Mouse (Mus musculus): ENCODE measurements at regions not wholly inside any gene's neighbourhood (a gene's known extent, or its start where the extent isn't known, plus 50 kb on each side); places are given as distances from the start of the nearest gene placed in this dataset.

DNA sequence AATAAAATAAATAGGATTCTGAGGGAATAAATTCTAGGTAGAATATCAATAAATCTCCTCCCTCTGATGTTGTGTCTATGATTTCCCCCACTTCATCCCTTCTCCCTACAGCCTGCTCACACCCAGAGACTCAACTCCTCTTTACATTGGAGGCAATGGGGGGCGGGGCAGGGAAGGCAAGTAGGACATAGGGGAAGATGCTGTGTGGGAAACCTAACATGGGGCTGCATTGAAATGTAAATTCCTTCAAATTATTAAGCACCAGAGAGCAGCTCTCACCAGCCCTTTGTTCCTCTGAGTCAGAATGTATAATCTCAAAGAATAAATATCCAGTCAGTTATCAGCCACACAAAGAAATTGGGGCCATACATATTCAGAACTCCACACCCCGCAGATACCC is 91.6 kb downstream of the Nuf2 start:
- WGBS: 70% methylated on average over 2 of the region's 2 CpGs
- Histone ChIP-seq H3K27me3 (ENCODE audit: control insufficient read depth, insufficient read depth, low read length) (no peaks in the 10 kb centered on the region), H3K36me3 (replicated peaks; ENCODE audit: control insufficient read depth, insufficient read depth, low read depth, low read length) (no peaks in the 10 kb centered on the region), H3K9ac (replicated peaks; ENCODE audit: low read length) (no peak overlapping the region), H3K4me3 (ENCODE audit: low read depth, low read length) (no peak overlapping the region), H3K4me2 (ENCODE audit: low read depth, low read length) (no peak overlapping the region), H3K4me1 (ENCODE audit: control insufficient read depth, insufficient read depth, low read length) (no peaks in the 10 kb centered on the region), H3K9me3 (replicated peaks; ENCODE audit: control insufficient read depth, low read length) (no peaks in the 10 kb centered on the region), H3K27ac (replicated peaks; ENCODE audit: low read depth, low read length) (no peak overlapping the region)
- DNase-seq (ENCODE audit: low spot score) (no peak), ATAC-seq (replicated peaks; ENCODE audit: insufficient number of reproducible peaks, low FRiP score, low TSS enrichment, low read depth) (no peak)

DNA sequence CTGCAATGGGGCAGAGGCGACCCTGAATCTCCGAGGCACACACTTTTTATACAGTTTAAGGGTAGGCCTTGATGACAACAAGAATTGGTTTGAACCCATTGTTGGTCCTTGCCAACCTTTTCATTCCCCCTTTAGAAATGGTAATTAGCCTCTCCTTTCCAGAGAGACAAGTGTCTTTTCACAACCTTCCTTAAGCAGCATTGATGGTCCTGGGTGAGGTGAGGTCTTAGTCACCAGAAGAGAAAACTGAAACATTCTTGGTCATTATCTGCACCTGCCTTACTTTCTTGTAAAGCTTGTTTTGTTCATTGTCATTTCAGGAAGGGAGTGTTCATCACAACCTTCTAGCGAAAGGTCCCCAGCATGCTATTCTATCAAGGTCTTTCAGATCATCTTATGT is 93.3 kb downstream of the Nuf2 start:
- ATAC-seq (replicated peaks; ENCODE audit: insufficient number of reproducible peaks, low FRiP score, low TSS enrichment, low read depth) (no peak), DNase-seq (ENCODE audit: low spot score) (no peak)
- no peaks in the 10 kb centered on the region for H3K9me3 ChIP-seq (replicated peaks; ENCODE audit: control insufficient read depth, low read length)
- no peak overlapping the region for H3K4me2 ChIP-seq (ENCODE audit: low read depth, low read length)
- no peaks in the 10 kb centered on the region for H3K4me1 ChIP-seq (ENCODE audit: control insufficient read depth, insufficient read depth, low read length)
- no peak overlapping the region for H3K9ac ChIP-seq (replicated peaks; ENCODE audit: low read length)
- H3K27me3 ChIP-seq (ENCODE audit: control insufficient read depth, insufficient read depth, low read length): no peaks in the 10 kb centered on the region
- H3K27ac ChIP-seq (replicated peaks; ENCODE audit: low read depth, low read length): no peak overlapping the region
- H3K4me3 ChIP-seq (ENCODE audit: low read depth, low read length): no peak overlapping the region
- WGBS: 80% methylated on average over 3 of the region's 3 CpGs
- H3K36me3 ChIP-seq (replicated peaks; ENCODE audit: control insufficient read depth, insufficient read depth, low read depth, low read length): no peaks in the 10 kb centered on the region

DNA sequence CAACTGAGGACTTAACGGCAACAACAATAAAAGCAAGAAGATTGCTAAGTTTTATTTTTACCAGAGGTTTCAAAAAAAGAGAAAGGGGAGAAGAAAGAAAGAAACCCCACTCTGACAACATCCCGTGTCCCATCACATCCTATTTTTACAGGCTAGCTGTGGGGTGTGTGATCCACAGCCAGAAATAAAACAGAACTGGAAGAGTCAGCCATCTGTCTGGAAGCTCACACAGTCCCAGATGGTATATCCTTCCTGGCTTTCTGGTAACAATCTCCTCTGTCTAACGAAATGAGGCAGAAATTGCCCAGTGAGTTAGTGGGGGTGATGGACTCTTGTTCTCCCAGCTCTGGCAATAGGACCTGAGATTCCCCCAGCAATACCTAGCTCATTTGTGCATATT is 108.9 kb downstream of the Nuf2 start:
- Histone ChIP-seq H3K27me3 (ENCODE audit: control insufficient read depth, insufficient read depth, low read length) (no peaks in the 10 kb centered on the region), H3K9me3 (replicated peaks; ENCODE audit: control insufficient read depth, low read length) (no peaks in the 10 kb centered on the region), H3K4me3 (ENCODE audit: low read depth, low read length) (no peak overlapping the region), H3K27ac (replicated peaks; ENCODE audit: low read depth, low read length) (no peak overlapping the region), H3K36me3 (replicated peaks; ENCODE audit: control insufficient read depth, insufficient read depth, low read depth, low read length) (no peaks in the 10 kb centered on the region), H3K4me1 (ENCODE audit: control insufficient read depth, insufficient read depth, low read length) (no peaks in the 10 kb centered on the region), H3K9ac (replicated peaks; ENCODE audit: low read length) (no peak overlapping the region), H3K4me2 (ENCODE audit: low read depth, low read length) (no peak overlapping the region)
- WGBS: 74% methylated on average over 3 of the region's 3 CpGs
- DNase-seq (ENCODE audit: low spot score) (no peak), ATAC-seq (replicated peaks; ENCODE audit: insufficient number of reproducible peaks, low FRiP score, low TSS enrichment, low read depth) (no peak)

DNA sequence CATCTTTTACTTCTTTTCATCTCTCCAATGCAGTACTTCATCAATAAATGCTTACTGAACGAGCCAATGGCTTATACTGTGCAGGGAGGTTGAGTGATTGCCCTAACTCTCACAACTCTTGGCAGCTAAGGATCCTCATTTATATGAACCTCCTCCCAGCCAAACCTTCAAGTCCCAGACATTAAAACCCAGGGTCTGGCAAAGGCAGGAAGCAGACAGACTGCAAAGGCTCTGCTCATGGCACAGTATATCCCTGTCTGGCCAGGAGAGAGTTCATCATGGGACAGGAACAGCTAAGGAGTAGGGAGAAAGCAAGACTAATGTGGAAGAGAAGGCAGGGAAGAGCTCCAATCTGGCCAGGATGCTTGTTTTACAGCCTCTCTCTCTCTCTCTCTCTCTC is 109.6 kb downstream of the Nuf2 start:
- Histone ChIP-seq H3K27ac (replicated peaks; ENCODE audit: low read depth, low read length) (no peak overlapping the region), H3K4me2 (ENCODE audit: low read depth, low read length) (no peak overlapping the region), H3K9me3 (replicated peaks; ENCODE audit: control insufficient read depth, low read length) (no peaks in the 10 kb centered on the region), H3K27me3 (ENCODE audit: control insufficient read depth, insufficient read depth, low read length) (no peaks in the 10 kb centered on the region), H3K36me3 (replicated peaks; ENCODE audit: control insufficient read depth, insufficient read depth, low read depth, low read length) (no peaks in the 10 kb centered on the region), H3K4me1 (ENCODE audit: control insufficient read depth, insufficient read depth, low read length) (no peaks in the 10 kb centered on the region), H3K4me3 (ENCODE audit: low read depth, low read length) (no peak overlapping the region), H3K9ac (replicated peaks; ENCODE audit: low read length) (no peak overlapping the region)
- WGBS: 65% methylated on average over 1 of the region's 1 CpGs
- no peak for ATAC-seq (replicated peaks; ENCODE audit: insufficient number of reproducible peaks, low FRiP score, low TSS enrichment, low read depth)
- no peak for DNase-seq (ENCODE audit: low spot score)

DNA sequence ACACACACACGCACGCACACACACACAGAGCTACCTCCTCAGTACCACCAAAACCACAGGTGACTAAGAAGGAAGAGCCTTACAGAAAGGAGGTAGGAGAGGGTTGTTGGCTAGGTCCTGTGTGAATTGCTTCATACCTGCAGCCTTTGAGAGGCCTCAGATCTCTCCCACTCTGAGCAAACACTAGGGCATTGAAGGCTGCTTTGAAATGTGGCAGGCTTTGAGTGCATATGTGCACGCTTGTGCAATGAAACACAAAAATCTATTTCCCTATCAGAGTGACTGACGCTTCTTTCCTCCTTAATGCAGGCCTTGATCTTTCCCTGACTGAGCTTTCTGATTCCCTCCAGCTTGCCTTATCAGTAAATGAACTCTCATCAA is 112.6 kb downstream of the Nuf2 start:
- H3K36me3 ChIP-seq (replicated peaks; ENCODE audit: control insufficient read depth, insufficient read depth, low read depth, low read length): no peaks in the 10 kb centered on the region
- ATAC-seq (replicated peaks; ENCODE audit: insufficient number of reproducible peaks, low FRiP score, low TSS enrichment, low read depth): no peak
- no peaks in the 10 kb centered on the region for H3K9me3 ChIP-seq (replicated peaks; ENCODE audit: control insufficient read depth, low read length)
- 91% methylated on average over 4 of the region's 4 CpGs for WGBS
- no peak overlapping the region for H3K4me3 ChIP-seq (ENCODE audit: low read depth, low read length)
- no peaks in the 10 kb centered on the region for H3K27me3 ChIP-seq (ENCODE audit: control insufficient read depth, insufficient read depth, low read length)
- no peak for DNase-seq (ENCODE audit: low spot score)
- no peaks in the 10 kb centered on the region for H3K4me1 ChIP-seq (ENCODE audit: control insufficient read depth, insufficient read depth, low read length)
- no peak overlapping the region for H3K27ac ChIP-seq (replicated peaks; ENCODE audit: low read depth, low read length)
- no peak overlapping the region for H3K9ac ChIP-seq (replicated peaks; ENCODE audit: low read length)
- H3K4me2 ChIP-seq (ENCODE audit: low read depth, low read length): no peak overlapping the region

DNA sequence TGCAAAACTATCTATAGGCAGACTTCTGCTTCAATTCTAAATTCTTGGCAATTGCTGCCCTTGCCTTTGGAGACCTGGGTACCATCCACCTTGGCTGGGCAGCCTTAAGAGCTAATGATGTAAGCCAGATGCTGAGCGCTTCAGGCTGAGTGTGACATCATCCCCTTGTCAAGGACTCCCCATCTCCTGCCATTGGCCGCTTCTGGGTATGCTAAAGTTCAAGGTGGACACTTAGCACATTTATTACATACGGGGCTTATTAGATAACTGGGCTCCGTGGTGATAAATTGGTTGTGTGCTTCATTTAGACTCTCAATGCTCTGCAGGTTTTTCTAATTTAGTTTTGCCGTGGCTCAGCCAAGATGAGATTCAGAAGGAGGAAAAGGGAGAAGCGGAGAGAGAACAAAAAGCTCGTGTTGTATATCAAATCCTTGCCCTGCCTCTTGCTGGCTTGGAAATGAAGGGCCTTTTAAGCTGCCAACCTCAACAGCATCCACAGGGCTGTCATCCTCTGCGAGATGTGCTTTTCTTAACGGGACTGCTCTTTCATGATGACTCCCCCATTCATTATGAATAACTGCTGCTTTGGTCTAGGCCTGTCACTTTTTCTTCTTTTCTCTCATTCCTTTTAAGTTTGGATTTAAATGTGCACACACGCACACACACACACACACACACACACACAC is 113.1 kb downstream of the Nuf2 start:
- no peak for ATAC-seq (replicated peaks; ENCODE audit: insufficient number of reproducible peaks, low FRiP score, low TSS enrichment, low read depth)
- no peaks in the 10 kb centered on the region for H3K4me1 ChIP-seq (ENCODE audit: control insufficient read depth, insufficient read depth, low read length)
- H3K27me3 ChIP-seq (ENCODE audit: control insufficient read depth, insufficient read depth, low read length): no peaks in the 10 kb centered on the region
- H3K36me3 ChIP-seq (replicated peaks; ENCODE audit: control insufficient read depth, insufficient read depth, low read depth, low read length): no peaks in the 10 kb centered on the region
- no peak overlapping the region for H3K4me3 ChIP-seq (ENCODE audit: low read depth, low read length)
- no peak overlapping the region for H3K27ac ChIP-seq (replicated peaks; ENCODE audit: low read depth, low read length)
- H3K9me3 ChIP-seq (replicated peaks; ENCODE audit: control insufficient read depth, low read length): no peaks in the 10 kb centered on the region
- H3K4me2 ChIP-seq (ENCODE audit: low read depth, low read length): no peak overlapping the region
- H3K9ac ChIP-seq (replicated peaks; ENCODE audit: low read length): no peak overlapping the region
- DNase-seq (ENCODE audit: low spot score): peak; percentile 48
- WGBS: 73% methylated on average over 10 of the region's 10 CpGs

DNA sequence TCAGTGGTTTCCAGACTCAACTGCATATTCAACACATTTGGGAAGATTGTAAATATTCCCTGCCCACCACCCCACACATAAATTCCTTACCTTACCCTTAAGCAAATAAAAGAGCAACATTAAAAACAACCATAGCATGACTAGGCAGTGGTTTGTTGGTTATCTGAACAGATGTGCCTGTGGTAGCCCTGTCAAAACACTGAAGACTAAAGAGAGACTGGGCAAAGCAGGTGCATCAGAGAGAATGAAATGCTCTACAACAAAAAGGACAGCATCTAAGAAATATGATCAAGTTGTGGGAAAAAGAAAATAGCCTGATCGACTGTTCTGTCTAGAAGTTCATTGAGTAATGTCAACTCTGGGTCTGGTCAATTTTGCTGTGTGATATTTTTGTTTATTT is 114.6 kb downstream of the Nuf2 start:
- no peak for ATAC-seq (replicated peaks; ENCODE audit: insufficient number of reproducible peaks, low FRiP score, low TSS enrichment, low read depth)

DNA sequence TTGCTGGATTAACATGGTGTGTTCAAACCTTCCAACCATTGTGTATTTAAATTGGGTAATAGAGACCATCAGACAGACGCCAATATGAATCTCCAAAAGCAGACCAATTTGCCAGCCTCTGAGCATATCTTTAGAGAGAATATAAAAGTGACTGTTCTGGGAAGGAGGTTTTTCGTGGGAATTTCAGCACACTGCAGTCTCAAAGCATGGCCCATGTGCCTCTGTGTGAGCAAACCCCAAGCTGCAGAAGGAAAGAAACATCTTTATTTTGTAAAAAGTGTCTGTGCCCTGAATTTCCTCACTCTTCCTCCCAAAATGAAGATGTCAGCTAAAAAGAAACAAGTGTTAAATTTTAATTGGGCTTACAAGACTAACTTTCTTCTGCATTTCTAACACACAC is 123.1 kb downstream of the Nuf2 start:
- no peak overlapping the region for H3K27ac ChIP-seq (replicated peaks; ENCODE audit: low read depth, low read length)
- H3K36me3 ChIP-seq (replicated peaks; ENCODE audit: control insufficient read depth, insufficient read depth, low read depth, low read length): no peaks in the 10 kb centered on the region
- no peaks in the 10 kb centered on the region for H3K9me3 ChIP-seq (replicated peaks; ENCODE audit: control insufficient read depth, low read length)
- no peaks in the 10 kb centered on the region for H3K27me3 ChIP-seq (ENCODE audit: control insufficient read depth, insufficient read depth, low read length)
- ATAC-seq (replicated peaks; ENCODE audit: insufficient number of reproducible peaks, low FRiP score, low TSS enrichment, low read depth): no peak
- WGBS: 70% methylated on average over 2 of the region's 2 CpGs
- H3K4me1 ChIP-seq (ENCODE audit: control insufficient read depth, insufficient read depth, low read length): no peaks in the 10 kb centered on the region
- H3K9ac ChIP-seq (replicated peaks; ENCODE audit: low read length): no peak overlapping the region
- no peak for DNase-seq (ENCODE audit: low spot score)
- no peak overlapping the region for H3K4me2 ChIP-seq (ENCODE audit: low read depth, low read length)
- no peak overlapping the region for H3K4me3 ChIP-seq (ENCODE audit: low read depth, low read length)

More for the DNA sequence above, 114.6 kb downstream of the Nuf2 start:
- WGBS: 88% methylated on average over 1 of the region's 1 CpGs
- H3K27me3 ChIP-seq (ENCODE audit: control insufficient read depth, insufficient read depth, low read length): no peaks in the 10 kb centered on the region
- no peak overlapping the region for H3K4me3 ChIP-seq (ENCODE audit: low read depth, low read length)
- no peaks in the 10 kb centered on the region for H3K9me3 ChIP-seq (replicated peaks; ENCODE audit: control insufficient read depth, low read length)
- no peak for DNase-seq (ENCODE audit: low spot score)
- H3K27ac ChIP-seq (replicated peaks; ENCODE audit: low read depth, low read length): no peak overlapping the region
- no peak overlapping the region for H3K4me2 ChIP-seq (ENCODE audit: low read depth, low read length)
- H3K4me1 ChIP-seq (ENCODE audit: control insufficient read depth, insufficient read depth, low read length): no peaks in the 10 kb centered on the region
- no peaks in the 10 kb centered on the region for H3K36me3 ChIP-seq (replicated peaks; ENCODE audit: control insufficient read depth, insufficient read depth, low read depth, low read length)
- no peak overlapping the region for H3K9ac ChIP-seq (replicated peaks; ENCODE audit: low read length)
